Mouse (Mus musculus): ENCODE results near the gene Map3k19. TPM values are rescaled to one million over a fixed set of nuclear protein-coding genes. Genes with fewer than 3 reads are reported as not detected.

Gene Map3k19
- polyA plus RNA-seq, 1 experiment from 2014 or later: not detected

Other genes starting within 250 kb of the Map3k19 start
- 1.5 and 3.5 TPM in 2 replicates for gene Tmem163, start 175.5 kb downstream of the Map3k19 start, polyA plus RNA-seq (2016; fragmentation: Nextera tagmentation; extraction: Ambion mirVana)
- 0.23 and 0.29 TPM in 2 replicates for gene Acmsd, start 125.6 kb downstream of the Map3k19 start, polyA plus RNA-seq (2016; fragmentation: Nextera tagmentation; extraction: Ambion mirVana)
- gene Ccnt2, start 80.9 kb downstream of the Map3k19 start, polyA plus RNA-seq (2016; fragmentation: Nextera tagmentation; extraction: Ambion mirVana): 81.4 and 94.9 TPM in 2 replicates
- 13.6 and 17.0 TPM in 2 replicates for gene Rab3gap1, start 13.7 kb upstream of the Map3k19 start, polyA plus RNA-seq (2016; fragmentation: Nextera tagmentation; extraction: Ambion mirVana)
- 12.5 and 16.6 TPM in 2 replicates for gene Zranb3, start 248.0 kb upstream of the Map3k19 start, polyA plus RNA-seq (2016; fragmentation: Nextera tagmentation; extraction: Ambion mirVana)
- 77.1 and 86.2 TPM in 2 replicates for gene R3hdm1, start 248.3 kb upstream of the Map3k19 start, polyA plus RNA-seq (2016; fragmentation: Nextera tagmentation; extraction: Ambion mirVana)